Mouse (Mus musculus) megakaryocyte progenitor cell, adult 5-6 weeks (primary cell): Measurements from ENCODE around the gene Col16a1. TPM values are rescaled to one million over a fixed set of nuclear protein-coding genes. Genes with fewer than 3 reads are reported as not detected.
A peak's percentile ranks its signal among the peaks of the same experiment; 100 is the strongest.

ENCODE experiments used
- ATAC-seq: replicated peaks from 2 replicates; pipeline ENCODE4 v1.8.0; 2016; ENCODE audit warnings: mild to moderate bottlenecking, moderate TSS enrichment, inconsistent platforms; ENCODE audit not compliant: poor library complexity
- total RNA-seq, 2 experiments: library from RNA; stranded (forward) in 1 of 2; stranded (reverse) in 1 of 2; fragments of 157-497, 149-512 nt in 1 of 2; fragments of 200-1000 nt in 1 of 2; gene quantifications; 2 replicates each; pipeline versions ENCODE4 v1.2.3 to v1.2.4; 2015 to 2017

Gene Col16a1
- total RNA-seq, 2 experiments from 2014 or later, result 0.17 to 1.1 TPM

DNA sequence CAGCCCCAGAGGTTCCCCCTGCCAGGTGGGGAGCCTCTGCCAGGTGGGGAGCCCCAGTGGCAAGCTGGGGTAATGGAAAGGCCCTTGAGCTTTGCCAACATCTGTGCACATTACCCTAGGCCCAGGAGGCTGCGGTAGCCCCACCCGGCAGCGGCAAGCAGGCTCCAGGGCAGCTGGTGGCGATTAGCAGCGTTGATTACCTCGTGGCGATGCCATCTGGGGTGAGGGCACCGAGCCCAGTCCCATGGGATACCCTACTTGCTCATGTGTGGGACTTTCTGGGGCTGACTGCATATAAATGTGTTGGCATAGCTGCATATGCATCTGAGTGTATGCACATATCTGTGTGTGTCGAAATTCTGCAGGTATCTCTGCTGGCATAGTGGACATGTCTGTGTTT, 3.4 kb upstream of the Col16a1 start:
- ATAC-seq, result no peak

DNA sequence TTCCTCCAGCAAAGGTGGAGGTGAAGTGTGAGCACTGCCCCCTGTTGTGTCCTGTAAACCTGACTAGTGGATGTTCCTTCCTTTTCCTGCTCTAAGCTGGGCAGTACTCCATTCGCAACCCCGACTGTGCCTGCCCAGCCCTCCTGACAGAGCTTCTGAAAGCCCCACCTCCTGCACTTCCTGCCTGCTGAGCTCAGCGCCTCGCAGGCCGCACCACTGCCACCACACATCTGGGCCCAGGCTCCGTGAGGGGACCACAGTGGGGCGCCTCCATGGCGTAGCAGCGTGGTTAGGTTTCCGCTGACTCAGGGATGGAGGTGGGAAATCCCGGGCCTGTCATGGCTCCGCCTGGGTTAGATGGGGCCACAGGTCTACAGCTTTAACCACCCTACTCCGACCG, 2.0 kb upstream of the Col16a1 start:
- ATAC-seq, result peak; percentile 89

DNA sequence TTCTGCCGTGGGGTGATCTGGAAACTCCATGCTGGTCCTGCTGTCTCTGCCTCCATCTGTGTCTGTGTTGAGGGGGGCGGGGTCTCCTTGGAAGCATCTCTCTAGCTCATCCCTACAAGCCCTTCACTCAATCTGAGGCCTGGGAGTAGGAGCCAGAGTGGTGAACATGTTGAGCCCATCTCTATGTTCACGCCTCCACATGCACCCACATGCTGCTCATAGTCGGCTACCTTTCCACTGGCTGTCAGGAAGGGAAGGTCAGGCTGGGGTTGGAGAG, 501 bp downstream of the Col16a1 start:
- no peak for ATAC-seq

DNA sequence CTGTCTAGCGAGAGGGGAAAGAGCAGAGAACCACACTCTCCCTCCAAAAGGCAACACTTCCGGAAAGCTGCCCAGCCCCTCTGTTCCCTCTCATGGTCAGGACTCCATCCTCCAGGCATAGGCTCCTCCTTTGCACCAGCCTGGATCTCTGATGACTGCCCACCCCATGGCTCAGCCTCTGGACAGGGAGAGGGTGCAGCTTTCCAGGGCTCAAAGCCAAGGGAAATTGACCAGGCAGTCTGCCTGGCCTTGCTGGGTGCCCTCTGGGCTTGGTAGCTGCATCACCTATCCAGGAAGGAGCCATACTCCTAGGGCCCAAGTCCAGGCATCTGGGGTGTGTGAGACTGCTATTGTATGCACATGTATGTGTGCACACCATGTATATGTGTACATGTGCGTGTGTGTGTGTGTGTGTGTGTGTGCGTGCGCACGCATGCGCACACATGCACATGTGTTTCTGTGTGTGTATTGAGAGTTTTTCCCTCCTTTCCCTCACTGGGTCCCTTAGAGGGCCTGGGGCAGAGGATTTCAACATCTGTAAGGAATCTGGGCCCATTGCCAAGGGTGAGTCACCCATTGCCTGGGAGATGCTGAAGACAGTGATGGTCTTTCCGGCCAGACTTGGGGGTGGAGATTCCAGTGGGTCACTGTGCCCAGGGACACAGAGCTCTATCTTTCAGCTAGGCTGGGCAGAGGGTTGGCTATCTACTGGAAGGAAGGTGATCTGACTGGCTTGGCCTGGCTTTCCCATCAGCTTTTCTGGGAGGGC, 2.6 kb downstream of the Col16a1 start:
- no peak for ATAC-seq

DNA sequence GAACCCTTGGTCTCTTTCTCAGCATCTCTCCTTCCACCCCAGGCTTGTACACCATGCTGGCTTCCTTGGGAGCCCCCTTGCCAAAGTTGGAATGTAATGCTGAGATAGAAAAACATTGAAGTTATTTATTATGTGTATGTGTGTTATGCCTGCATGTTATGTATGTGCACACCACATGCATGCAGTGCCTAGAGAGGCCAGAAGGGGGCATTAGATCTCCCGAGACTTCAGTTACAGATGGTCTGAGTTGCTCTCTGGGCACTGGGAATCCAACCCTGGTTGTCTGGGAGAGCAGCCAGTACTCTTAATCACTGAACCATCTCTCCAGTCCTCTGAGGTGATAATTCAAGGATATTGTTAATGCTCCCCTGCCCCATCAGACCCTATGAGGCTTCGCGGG, 4.6 kb downstream of the Col16a1 start:
- no peak for ATAC-seq

DNA sequence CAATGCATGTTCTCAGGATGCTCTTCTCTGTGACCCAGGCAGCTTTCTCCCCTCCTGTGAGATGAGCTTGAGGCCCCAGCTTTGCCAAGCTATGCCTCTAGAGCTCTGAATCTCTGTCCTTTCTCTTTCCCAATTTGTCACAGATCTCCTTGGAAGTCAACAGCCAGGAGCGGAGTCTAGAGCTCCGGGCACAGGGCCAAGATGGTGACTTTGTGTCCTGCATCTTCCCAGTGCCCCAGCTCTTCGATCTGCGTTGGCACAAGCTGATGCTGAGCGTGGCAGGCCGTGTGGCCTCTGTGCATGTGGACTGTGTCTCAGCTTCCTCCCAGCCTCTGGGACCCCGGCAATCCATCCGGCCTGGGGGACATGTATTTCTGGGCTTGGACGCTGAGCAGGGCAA, 5.5 kb downstream of the Col16a1 start:
- no peak for ATAC-seq

DNA sequence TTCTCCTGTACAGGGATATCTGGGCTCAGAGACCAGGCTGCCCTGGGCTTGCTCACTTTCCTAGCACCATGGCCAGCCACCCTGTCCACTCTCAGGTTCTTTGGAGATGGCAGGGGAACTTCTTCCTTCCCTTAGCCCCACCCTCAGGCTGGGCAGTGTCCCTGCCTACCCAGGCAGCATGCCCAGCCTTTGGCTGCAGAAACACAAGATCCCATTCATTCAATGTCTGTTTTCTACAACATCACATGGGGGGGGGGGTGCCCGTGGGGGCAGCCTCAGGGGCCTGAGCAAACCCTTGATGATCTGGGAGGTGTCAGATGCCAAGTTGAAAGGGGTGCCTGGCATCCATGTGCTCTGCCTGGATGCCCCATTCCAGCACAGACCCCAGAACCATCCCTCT, 7.1 kb downstream of the Col16a1 start:
- no peak for ATAC-seq

DNA sequence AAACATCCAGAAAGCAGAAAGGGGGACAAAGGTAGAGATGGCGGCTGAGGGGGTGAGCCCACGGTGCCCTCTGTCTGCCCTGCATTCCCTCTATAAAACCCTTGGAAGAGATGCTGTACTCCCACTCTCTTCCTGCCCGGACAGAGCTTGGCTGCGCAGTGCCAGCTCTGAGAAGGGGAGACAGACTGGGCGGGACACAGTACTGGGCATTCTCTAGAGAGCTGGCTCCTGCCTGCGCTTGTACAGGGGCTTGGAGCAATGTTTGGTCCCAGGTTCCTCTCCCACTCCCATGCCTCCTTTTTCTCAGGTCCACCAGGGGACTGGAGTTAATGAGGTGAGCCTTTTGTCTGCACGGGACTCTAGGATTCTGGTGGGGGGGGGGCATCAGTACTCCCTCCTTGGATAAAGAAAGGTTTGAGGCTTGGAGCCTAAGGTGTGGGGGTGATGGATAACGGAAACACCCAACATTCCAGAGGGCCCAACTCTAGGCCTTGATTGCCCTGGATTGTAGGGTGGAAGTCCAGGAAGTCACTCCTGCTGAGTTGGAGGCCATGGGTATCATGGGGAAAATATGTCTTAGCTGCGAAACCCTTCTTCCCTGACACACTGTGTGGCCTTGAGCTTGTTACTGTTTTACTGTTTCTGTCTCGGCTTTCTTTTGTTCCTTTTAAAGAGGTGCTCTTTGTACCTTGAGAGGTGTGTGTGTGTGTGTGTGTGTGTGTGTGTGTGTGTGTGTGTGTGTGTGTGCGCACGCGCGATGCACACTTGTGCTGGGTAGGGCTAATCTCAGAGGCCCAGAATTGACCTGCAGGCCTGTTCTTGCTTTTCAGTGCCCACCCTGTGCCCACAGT, 7.7 kb downstream of the Col16a1 start:
- ATAC-seq, result no peak

DNA sequence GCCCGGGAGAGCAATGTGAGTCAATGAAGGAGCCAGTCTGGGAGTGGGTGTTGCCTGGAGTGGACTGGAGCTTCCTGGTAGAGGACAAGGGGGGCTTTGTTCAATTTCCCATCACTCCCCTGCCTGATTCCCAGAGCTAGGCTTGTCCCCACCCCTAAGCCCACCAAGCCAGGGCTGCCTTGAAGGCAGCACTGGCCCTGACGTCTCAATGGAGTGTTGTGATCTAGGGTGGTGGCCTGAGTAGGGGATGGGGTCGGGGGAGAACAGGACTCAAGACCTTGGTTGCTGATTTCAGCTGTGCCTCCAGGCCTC, 8.3 kb downstream of the Col16a1 start:
- no peak for ATAC-seq

DNA sequence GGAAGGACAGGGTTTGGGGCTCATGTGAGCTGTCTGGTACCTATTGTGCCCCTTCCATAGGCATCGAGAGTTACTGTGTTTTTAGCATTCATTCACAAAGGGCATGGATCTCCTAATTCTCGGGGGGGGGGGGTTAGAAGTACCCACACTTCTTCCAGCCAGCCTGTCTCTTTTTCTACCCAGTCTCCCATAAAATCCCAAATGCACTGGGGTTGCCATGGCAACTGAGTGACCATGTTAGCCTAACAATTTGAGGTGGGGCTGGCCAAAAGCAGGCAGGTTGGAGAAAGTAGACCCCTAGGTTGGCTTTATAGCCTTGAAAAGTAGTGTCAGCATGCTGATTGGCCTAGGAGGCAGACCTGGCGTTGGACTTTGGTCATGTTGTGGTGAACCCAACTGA, 8.8 kb downstream of the Col16a1 start:
- ATAC-seq, result no peak

DNA sequence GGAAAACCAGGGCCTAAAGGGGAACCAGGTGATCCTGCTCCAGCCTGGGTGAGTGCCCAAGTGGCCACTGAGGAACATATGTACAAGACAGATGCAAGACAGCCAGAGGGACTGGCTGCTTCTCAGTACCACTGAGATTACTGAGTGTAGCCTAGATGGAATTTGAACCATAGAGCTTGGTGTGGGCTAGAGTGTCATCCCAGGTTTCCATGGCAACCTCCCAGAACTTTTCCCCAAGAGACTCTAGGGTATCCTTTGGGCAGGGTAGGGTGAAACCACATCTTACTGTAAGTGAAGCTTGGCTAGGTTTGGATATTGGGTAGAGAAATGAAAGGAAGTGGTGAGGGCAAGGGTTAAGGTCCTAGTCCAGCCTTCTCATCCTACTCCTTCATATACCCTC, 13.3 kb downstream of the Col16a1 start:
- no peak for ATAC-seq

DNA sequence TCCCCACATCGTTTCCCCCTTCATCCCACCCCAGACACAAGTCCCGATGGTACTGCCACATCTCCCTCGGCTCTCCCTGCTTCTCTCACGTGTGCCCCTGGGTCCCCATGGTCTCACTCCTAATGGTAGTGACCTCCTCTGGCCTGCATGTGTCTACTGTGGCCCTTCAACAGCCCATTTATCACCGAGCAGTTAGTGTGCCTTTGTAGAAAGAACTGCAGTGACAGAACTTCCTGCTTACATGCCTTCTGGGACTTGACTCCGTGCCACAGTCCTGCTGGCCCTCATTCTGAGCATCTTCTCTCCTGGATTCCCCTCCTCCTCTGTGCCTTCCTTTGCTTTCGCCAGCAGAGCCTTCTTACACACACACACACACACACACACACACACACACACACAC, 15.6 kb downstream of the Col16a1 start:
- ATAC-seq, result no peak

DNA sequence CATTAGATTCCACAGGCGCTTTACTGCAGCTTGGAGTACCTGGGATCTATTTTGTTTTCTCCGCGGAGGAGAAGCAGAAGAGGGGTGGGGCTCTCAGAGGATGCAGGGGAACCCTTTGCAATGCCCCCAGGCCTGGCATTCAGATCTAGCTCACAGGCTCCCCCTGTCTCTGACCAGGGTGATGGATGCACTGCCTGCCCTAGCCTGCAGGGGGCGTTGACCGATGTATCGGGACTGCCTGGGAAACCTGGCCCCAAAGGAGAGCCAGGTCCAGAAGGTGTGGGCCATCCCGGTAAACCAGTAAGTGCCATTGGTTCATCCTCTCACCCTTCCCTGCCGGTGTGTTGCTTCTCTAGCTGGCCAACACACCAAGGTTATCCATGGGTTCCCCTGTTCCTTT, 19.2 kb downstream of the Col16a1 start:
- ATAC-seq, result peak; percentile 71; the same call in 1 of the 2 replicates

DNA sequence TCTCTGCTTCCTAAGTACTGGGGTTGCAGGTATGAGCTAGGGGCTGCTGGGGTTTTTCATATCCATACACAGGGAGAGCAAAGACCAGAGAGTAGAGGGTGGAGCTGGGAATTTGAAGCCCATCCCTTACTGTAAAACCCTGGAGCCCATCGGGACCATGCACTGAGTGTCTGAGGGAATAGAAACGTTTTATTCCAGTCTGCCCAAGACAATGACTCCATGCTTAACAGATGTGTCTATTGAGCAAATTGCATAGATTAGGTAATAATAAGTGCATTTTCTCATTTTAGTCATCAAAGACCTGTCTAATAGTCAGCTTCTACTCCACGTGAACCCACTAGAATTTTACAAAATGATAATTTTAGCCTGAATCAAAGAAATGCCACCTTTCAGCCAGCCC, 22.9 kb downstream of the Col16a1 start:
- ATAC-seq, result no peak

DNA sequence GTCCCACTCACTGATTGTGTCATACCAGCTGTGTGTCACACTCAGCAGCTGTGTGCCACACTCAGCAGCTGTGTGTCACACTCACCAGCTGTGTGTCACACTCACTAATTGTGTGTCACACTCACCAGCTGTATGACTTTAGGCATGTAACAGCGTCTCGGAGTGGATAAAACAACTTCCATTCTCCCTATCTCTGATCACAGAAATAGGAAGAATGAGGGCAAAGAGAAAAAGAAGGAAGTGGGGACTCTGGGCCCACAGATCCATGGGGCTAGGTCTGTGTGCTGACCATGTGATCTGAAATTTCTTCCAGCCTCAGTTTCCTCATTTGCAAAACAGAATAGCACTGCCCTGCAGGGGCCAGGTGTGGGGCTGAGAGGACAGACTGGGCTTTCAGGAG, 24.1 kb downstream of the Col16a1 start:
- no peak for ATAC-seq

DNA sequence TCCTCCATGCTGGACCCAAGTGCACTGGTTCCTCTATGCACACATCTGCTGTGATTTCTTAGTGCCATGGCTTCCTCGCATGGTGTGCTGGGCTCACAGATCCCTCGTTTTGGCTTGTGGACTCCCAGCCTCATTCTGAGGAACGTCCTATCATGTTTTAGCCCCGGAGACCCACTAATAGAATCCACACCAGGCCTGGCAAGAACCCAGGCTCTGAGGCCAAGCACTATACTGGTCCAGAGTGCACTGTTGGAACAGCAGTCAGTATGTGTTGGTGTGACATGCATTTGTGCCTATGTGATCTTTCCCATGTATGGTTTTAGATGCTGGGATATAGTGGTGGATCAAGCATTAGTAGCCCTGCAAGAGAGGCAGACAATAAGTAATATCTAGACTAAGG, 25.7 kb downstream of the Col16a1 start:
- no peak for ATAC-seq

DNA sequence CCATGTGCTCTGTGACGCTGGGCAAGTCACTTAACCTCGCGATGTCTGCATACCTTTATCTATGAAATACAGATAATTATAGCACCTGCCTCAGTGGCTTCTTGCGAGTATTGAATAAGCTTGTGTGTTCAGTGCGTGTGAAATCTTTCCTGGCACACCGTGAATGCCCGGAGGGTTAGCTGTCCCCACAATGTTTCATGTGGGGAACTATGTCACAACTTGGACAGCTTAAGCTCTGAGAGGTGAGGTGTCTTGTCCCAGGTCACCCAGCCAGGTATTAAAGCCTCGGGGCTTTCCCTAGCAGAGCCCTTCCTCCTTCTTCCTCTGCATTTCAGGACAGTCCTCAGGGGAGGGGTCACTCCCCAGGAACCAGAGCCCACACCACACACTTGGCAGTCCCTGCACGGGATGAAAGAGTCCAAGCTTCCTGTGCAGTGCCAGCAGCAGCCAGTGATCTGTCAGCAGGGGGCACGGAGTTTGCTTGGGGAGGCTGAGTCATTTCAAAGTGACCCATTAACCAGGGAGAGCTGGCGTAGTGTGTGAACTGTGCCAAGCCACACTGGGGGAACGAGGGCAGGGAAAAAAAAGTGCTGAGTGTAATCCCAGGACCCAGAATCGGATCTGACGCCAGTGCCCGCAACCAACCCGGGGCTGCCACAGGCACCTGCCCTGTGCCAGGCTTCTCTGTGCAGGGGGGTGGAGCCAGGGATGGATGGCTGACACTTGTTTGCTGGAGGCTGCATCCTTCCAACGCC, 27.3 kb downstream of the Col16a1 start:
- ATAC-seq, result peak; percentile 76

DNA sequence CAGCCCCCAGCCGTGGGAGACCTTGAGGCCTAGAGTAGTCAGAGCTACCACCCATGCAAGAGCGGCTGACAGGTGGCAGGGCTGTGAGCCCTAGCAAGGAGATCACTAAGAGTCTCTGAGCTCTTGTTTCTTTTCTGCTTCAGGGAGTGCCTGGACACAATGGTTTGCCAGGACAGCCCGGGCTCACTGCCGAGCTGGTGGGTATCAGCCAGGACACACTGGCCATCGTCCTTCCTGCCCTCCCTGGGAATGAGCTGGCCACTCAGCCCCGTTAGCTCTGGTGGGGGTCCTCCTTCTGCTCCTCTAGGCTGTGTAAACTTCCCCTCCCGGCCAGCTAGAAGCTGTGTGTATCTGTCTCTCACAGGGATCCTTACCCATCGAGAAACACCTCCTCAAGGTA, 29.2 kb downstream of the Col16a1 start:
- no peak for ATAC-seq

DNA sequence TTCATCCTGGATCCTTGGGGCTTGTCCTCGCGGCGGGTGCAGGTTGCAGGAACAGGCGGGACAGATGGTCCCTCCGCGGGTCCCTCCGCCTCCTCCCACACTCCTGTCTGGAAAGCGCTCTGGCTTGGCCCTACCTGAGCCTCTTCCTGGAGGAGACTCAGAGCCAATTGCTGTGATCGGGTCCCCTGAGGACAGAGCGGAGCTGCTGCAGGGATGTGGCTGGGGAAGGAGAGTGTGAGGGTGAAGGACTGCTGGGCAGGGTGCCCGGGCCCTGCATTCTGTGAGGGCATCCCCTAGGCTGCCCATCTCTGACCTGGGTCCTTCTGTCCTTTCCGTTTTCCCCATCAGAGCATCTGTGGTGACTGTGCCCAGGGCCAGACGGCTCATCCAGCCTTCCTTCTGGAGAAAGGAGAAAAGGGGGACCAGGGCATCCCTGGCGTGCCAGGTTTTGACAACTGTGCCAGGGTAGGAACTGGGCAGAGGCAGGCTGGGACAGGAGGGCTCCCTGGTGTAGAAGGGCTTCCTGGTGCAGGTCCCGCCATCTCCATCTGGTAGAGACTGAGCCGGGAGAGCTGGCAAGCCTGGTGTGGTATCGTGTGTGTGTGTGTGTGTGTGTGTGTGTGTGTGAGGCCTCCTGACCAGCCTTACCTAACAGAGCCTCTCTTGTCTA, 31.3 kb downstream of the Col16a1 start:
- ATAC-seq, result no peak

DNA sequence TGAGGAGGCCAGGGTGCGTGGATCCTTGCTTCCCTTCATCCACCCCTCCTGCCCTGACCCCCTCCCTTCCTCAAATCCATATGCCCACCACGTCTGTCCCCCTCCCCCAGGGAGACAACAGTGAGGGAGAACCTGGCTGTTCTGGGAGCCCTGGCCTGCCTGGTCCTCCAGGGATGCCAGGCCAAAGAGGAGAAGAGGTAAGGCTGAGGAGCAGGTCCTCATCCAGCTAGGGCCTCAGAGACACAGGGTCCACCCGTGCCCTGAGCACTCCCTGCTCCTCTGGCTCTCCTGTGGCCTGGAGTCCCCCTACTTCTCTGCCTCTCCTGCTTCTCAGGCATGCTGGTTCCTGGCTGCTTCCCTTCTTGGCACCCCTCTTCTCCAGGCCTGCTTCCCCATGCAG, 31.9 kb downstream of the Col16a1 start:
- no peak for ATAC-seq

DNA sequence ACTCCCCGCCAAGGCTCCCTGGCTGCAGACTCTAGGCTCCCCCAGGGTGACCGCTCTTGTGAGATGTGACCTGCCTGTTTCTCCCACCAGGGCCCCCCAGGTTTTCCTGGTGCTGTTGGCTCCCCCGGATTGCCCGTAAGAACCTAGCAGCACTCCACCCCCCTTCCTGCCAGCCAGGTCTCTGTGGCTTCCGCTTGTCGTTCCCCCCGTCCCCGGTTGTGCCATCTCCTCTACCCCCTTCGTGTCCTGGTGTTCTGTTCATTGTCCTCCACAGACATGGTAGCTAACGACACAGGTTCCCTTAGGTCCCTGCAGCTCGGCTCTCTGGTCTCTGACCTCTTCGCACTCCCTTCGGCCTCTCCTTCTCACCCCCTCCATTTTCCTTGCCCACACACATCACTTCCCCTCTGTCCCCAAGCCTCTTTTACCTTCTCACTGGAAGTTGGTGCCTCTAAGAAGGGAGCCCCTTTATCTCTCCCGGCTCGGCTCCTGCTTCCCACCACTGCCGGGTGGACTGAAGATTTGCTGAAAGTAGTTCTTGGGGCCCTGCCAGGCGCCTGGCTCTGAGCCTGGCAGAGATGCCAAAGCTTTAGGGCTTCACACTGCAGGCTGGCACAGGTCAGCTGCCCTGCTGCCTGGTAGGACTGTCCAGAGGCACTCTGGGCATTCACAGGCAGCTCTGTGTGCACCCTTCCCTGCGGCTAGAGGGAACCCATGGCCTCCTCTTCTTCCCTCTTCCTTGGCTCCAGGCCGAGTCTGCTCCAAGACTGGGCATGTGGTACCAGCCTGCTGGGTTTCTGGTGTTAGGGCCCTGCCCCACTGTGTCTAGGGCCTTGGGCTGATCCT, 33.9 kb downstream of the Col16a1 start:
- peak; percentile 54 for ATAC-seq
